Mouse (Mus musculus) ES-Bruce4 (cell line): Measurements from ENCODE around the gene Lingo3. TPM values are rescaled to one million over a fixed set of nuclear protein-coding genes. Genes with fewer than 3 reads are reported as not detected.

Source experiments
- H3K27ac ChIP-seq: 2 replicates; pipeline ENCODE4 v1.5.1; 2012; ENCODE audit warnings: low read length, inconsistent platforms; ENCODE audit not compliant: insufficient read depth
- H3K27me3 ChIP-seq: 2 replicates; pipeline ENCODE4 v1.6.1; 2012; ENCODE audit warnings: mild to moderate bottlenecking, low read length, inconsistent platforms; ENCODE audit not compliant: control insufficient read depth, poor library complexity, insufficient read depth, severe bottlenecking
- H3K36me3 ChIP-seq: 2 replicates; pipeline ENCODE4 v1.6.1; 2012; ENCODE audit warnings: inconsistent platforms, mild to moderate bottlenecking, low read length, moderate library complexity; ENCODE audit not compliant: control insufficient read depth, poor library complexity, insufficient read depth, severe bottlenecking
- H3K4me1 ChIP-seq: one replicate; pipeline ENCODE4 v1.8.1; 2011; ENCODE audit warnings: low read length; ENCODE audit not compliant: control insufficient read depth, insufficient read depth
- H3K4me3 ChIP-seq: 2 replicates; pipeline ENCODE4 v1.5.1; 2011; ENCODE audit warnings: low read depth, mild to moderate bottlenecking, low read length
- H3K9ac ChIP-seq: 2 replicates; pipeline ENCODE4 v1.6.1; 2012; ENCODE audit warnings: low read depth, mild to moderate bottlenecking, inconsistent platforms; ENCODE audit not compliant: poor library complexity, severe bottlenecking
- H3K9me3 ChIP-seq: replicated peaks from 2 replicates; pipeline ENCODE4 v1.6.1; 2012; ENCODE audit warnings: mild to moderate bottlenecking, low read length, inconsistent platforms; ENCODE audit not compliant: control insufficient read depth, poor library complexity, insufficient read depth, severe bottlenecking
- CTCF ChIP-seq: IDR thresholded peaks from one replicate; pipeline ENCODE4 v1.8.1; 2011; ENCODE audit warnings: low read depth, low read length
- EP300 ChIP-seq: IDR thresholded peaks from 2 replicates; pipeline ENCODE4 v1.6.1; 2011; ENCODE audit warnings: low read depth, low read length; ENCODE audit not compliant: insufficient read depth
- POLR2A ChIP-seq: IDR thresholded peaks from one replicate; pipeline ENCODE4 v1.8.1; 2011; ENCODE audit warnings: low read length; ENCODE audit not compliant: insufficient read depth
- polyA plus RNA-seq: library from polyadenylated mRNA; stranded (reverse); fragments of >200 nt; gene quantifications from 2 replicates; pipeline ENCODE4 v1.2.4, GENCODE M21; 2011; ENCODE audit warnings: low read depth; ENCODE audit not compliant: missing spikeins, insufficient read depth, insufficient read length

Gene Lingo3
- polyA plus RNA-seq, 1 experiment, result 1.2 TPM

DNA sequence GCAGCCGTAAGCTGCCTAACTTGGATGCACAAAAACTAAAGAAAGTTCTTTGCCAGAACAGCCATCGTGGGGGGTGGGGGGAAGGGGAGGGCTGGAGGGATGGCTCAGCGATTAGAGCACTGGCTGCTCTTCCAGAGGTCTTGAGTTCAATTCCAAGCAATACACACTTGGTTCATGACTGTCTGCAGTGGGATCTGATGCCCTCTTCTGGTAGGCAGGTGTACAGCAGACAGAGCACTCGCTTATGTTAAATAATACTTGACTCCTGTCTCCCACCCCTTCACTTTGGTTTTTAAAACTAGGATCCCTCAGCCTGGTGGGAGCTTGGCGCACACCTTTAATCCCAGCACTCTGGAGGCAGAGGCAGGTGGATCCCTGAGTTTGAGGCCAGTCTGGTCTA is 32.2 kb upstream of the Lingo3 start:
- H3K9me3 ChIP-seq, result no peaks in the 10 kb centered on the region
- no peaks in the 10 kb centered on the region for H3K4me1 ChIP-seq
- no peaks in the 10 kb centered on the region for H3K27me3 ChIP-seq
- no peak overlapping the region for H3K4me3 ChIP-seq
- H3K27ac ChIP-seq, result 0 out of 2 replicates have a peak overlapping the region, but pooled peaks have one; percentile 30
- no peak overlapping the region for H3K9ac ChIP-seq
- no peaks in the 10 kb centered on the region for H3K36me3 ChIP-seq
- TF ChIP-seq CTCF (peak; percentile 54), POLR2A (no peak), EP300 (no peak)

DNA sequence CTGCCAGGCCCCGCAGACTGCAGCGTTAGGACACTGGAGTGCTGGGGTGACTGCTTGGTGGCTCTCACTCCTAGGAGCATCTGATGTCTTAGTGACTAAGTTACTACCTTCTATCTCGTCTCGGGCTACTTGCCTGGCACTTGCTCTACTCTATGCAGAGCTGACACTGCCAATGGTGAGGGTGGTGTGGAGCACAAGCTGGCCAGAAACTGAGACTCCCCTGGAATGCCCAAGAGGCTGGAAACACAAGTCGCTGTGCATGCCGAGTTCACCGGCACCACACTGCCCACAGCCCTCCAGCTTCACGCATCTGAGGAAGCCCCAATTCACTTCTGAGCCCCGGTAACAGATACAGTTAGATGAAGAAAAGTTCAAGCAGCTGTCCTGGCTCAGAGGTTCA is 30.2 kb upstream of the Lingo3 start:
- Histone ChIP-seq H3K27me3 (no peaks in the 10 kb centered on the region), H3K4me3 (no peak overlapping the region), H3K4me1 (no peaks in the 10 kb centered on the region), H3K27ac (no peak overlapping the region), H3K36me3 (no peaks in the 10 kb centered on the region), H3K9me3 (no peaks in the 10 kb centered on the region), H3K9ac (no peak overlapping the region)
- TF ChIP-seq CTCF (no peak), POLR2A (no peak), EP300 (no peak)

- Histone ChIP-seq H3K27ac (no peak within 1 kb of the TSS), H3K9me3 (no peaks in the 10 kb centered on the region), H3K4me1 (no peaks in the 10 kb centered on the region), H3K36me3 (no peaks in the 10 kb centered on the region), H3K9ac (no peak within 1 kb of the TSS), H3K4me3 (no peak within 1 kb of the TSS), H3K27me3 (no peaks in the 10 kb centered on the region)
- TF ChIP-seq POLR2A (no peak), CTCF (no peak), EP300 (no peak)
Measured at GRCm38 (mm10) chr10:80871581-80871980, 27.7 kb upstream of the Lingo3 start, which contains the start of gene Tmprss9. Gene Tmprss9, plus strand, starts transcription at chr10:80871848.

GRCm38 (mm10) chr10:80870993-80871392 is 27.2 kb upstream of the Lingo3 start:
- TF ChIP-seq EP300 (no peak), CTCF (no peak), POLR2A (no peak)
- H3K4me1 ChIP-seq, result no peaks in the 10 kb centered on the region

DNA sequence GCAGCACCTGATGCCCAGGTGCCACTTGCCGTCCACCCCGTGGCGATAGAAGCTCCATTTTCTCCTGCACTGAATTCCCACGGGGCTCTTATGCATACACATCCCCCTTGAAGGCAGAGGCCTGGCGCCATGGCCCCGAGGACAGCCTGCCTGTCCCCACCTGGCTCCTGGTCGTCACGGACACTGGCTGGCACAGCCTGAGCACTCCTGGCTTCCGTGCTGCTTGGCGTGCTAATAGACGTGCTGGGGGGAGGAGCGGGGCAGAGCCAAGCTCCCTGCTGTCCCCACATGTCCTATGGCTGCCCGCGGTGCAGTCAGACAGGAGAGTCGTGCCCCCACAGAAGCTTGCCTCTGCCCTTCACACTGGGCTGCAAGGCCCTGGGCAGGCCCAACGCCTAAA is 20.6 kb upstream of the Lingo3 start:
- Histone ChIP-seq H3K9me3 (no peaks in the 10 kb centered on the region), H3K36me3 (no peaks in the 10 kb centered on the region), H3K9ac (no peak overlapping the region), H3K4me1 (no peaks in the 10 kb centered on the region), H3K27ac (no peak overlapping the region), H3K4me3 (no peak overlapping the region), H3K27me3 (no peaks in the 10 kb centered on the region)
- TF ChIP-seq EP300 (no peak), POLR2A (no peak), CTCF (no peak)

More at GRCm38 (mm10) chr10:80870993-80871392, 27.2 kb upstream of the Lingo3 start:
- Histone ChIP-seq H3K9me3 (no peaks in the 10 kb centered on the region), H3K9ac (no peak overlapping the region), H3K27me3 (no peaks in the 10 kb centered on the region), H3K27ac (no peak overlapping the region), H3K36me3 (no peaks in the 10 kb centered on the region), H3K4me3 (no peak overlapping the region)

DNA sequence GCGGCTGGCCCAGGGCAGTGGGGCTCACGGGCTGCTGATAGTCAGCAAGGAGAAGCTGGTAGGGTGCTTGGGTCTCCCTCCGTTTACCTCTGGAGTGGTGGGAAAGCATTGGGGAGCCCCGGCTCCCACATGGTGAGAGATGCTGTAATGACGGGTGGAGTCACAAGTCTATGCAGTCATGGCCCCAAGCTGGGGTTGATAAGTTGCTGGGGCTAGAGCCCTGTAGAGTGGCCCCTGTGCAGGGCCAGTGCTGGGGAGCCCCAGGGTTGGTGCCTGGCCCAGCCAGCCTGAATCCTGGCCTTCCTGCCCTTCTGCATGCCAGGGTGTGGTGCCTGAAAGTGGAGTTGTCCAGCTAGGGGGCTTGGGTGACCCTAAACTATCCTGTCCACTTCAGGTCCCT is 18.5 kb upstream of the Lingo3 start:
- Histone ChIP-seq H3K4me3 (no peak overlapping the region), H3K9me3 (no peaks in the 10 kb centered on the region), H3K4me1 (no peaks in the 10 kb centered on the region), H3K27me3 (no peaks in the 10 kb centered on the region), H3K36me3 (no peaks in the 10 kb centered on the region), H3K9ac (no peak overlapping the region), H3K27ac (no peak overlapping the region)
- no peak for TF ChIP-seq EP300
- TF ChIP-seq CTCF, result no peak
- no peak for TF ChIP-seq POLR2A
